Mouse (Mus musculus): Measurements from ENCODE around the gene Fubp3. TPM values are rescaled to one million over a fixed set of nuclear protein-coding genes. Genes with fewer than 3 reads are reported as not detected.

The Fubp3 gene
- polyA plus RNA-seq, 1 experiment, result 20.4 TPM

DNA sequence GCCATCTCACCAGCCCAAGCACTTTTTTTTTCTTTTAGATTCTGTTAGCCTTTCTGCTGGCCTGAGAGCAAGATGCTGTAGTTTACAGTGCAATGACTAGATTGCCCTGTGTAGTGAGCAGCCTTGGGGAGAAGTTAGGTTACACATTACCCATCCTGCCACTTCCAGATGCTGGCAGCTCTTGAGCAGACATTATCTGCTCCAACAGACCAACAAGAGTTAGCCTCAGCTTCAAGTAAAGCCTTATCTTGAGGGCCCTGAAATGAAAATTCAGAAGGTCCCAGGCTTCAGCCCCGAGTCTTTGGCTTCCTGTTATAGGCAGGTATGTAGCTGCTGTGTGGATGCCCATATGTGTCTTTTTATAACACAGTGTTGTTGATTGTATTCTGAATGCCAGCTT, 35.1 kb downstream of the Fubp3 start:
- Histone ChIP-seq H3K79me2 (ENCODE audit: control insufficient read depth, insufficient read depth) (no peaks in the 10 kb centered on the region), H3K4me3 (no peak overlapping the region), H3K36me3 (ENCODE audit: control insufficient read depth, insufficient read depth) (peaks cover 51% of the 10 kb centered on the region), H3K27me3 (ENCODE audit: control insufficient read depth, insufficient read depth, insufficient read length) (no peaks in the 10 kb centered on the region), H3ac (ENCODE audit: control insufficient read depth, insufficient read length) (no peak overlapping the region), H3K4me2 (ENCODE audit: low read depth) (no peak overlapping the region)
- TF ChIP-seq MAX (IDR thresholded peaks at IDR 0.05; ENCODE audit: low read depth) (no peak), E2F4 (IDR thresholded peaks at IDR 0.05; ENCODE audit: insufficient read depth) (no peak), USF1 (IDR thresholded peaks at IDR 0.05; ENCODE audit: low read depth) (no peak), POLR2A (IDR thresholded peaks at IDR 0.05; ENCODE audit: insufficient read length, low read depth) (no peak), TCF3 (IDR thresholded peaks at IDR 0.05; ENCODE audit: insufficient read length, low read depth) (no peak), SRF (IDR thresholded peaks at IDR 0.05; ENCODE audit: control insufficient read depth, insufficient read length, low read depth) (no peak), CEBPB (IDR thresholded peaks at IDR 0.05; ENCODE audit: insufficient read depth, poor library complexity, severe bottlenecking) (no peak), MYOD1 (IDR thresholded peaks at IDR 0.05; ENCODE audit: control insufficient read depth in 1 of 3, insufficient read length in 2 of 3, low read depth in 2 of 3) (no peak), REST (IDR thresholded peaks at IDR 0.05; ENCODE audit: insufficient read depth, insufficient read length) (no peak), MYOG (IDR thresholded peaks at IDR 0.05; ENCODE audit: control insufficient read depth in 1 of 3, insufficient read depth in 1 of 3, insufficient read length in 2 of 3, low read depth in 2 of 3) (no peak), TCF12 (IDR thresholded peaks at IDR 0.05; ENCODE audit: insufficient read depth, poor library complexity, severe bottlenecking) (no peak), POLR2AphosphoS2 (IDR thresholded peaks at IDR 0.05; ENCODE audit: insufficient read length, low read depth) (no peak)

DNA sequence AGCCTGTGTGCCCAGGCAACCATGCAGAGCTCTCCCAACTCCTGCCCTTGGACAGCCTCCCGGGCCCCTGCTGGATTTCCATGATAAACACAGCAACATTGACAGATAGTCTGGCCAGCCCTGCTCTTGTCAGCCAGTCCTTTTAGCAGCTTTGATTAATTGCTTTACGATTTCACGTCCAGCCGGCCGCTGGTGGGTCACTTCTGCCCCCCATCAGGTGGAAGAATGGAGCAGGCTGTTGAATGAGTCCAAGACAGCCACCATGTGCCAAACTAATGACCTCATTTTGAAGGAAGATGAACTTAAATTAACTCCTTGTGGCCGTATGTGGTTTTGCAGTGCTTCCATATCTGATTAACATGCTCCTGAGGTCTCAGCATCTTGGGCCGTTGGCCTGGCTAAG, 37.4 kb downstream of the Fubp3 start:
- Histone ChIP-seq H3ac (ENCODE audit: control insufficient read depth, insufficient read length) (no peak overlapping the region), H3K27me3 (ENCODE audit: control insufficient read depth, insufficient read depth, insufficient read length) (no peaks in the 10 kb centered on the region), H3K4me2 (ENCODE audit: low read depth) (no peak overlapping the region), H3K4me3 (no peak overlapping the region), H3K79me2 (ENCODE audit: control insufficient read depth, insufficient read depth) (no peaks in the 10 kb centered on the region), H3K36me3 (ENCODE audit: control insufficient read depth, insufficient read depth) (peaks cover 43% of the 10 kb centered on the region)
- no peak for TF ChIP-seq POLR2A (IDR thresholded peaks at IDR 0.05; ENCODE audit: insufficient read length, low read depth)
- no peak for TF ChIP-seq SRF (IDR thresholded peaks at IDR 0.05; ENCODE audit: control insufficient read depth, insufficient read length, low read depth)
- no peak for TF ChIP-seq E2F4 (IDR thresholded peaks at IDR 0.05; ENCODE audit: insufficient read depth)
- TF ChIP-seq REST (IDR thresholded peaks at IDR 0.05; ENCODE audit: insufficient read depth, insufficient read length), result no peak
- no peak for TF ChIP-seq CEBPB (IDR thresholded peaks at IDR 0.05; ENCODE audit: insufficient read depth, poor library complexity, severe bottlenecking)

DNA sequence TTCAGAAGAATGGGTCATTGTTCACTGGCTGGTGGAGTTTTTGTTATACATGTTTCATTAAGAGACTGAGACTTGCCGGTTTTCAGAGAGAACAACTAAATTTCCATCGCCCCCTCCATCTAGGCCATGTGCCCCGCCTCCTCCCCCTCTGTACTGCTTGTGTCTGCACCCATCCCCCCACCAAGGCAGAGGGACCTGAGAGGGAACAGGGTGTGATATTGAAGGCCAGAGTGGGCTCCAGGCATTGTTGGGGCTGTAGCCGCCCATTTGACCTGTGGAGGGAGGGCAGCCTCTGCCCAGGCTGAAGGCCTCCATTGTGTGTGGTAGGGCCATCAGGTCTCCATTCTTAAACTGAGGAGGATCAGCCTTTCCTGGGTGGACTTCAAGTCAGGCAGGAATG, 38.5 kb downstream of the Fubp3 start:
- Histone ChIP-seq H3K79me2 (ENCODE audit: control insufficient read depth, insufficient read depth) (no peaks in the 10 kb centered on the region), H3K4me3 (no peak overlapping the region), H3K4me2 (ENCODE audit: low read depth) (no peak overlapping the region), H3K36me3 (ENCODE audit: control insufficient read depth, insufficient read depth) (peaks cover 36% of the 10 kb centered on the region), H3ac (ENCODE audit: control insufficient read depth, insufficient read length) (no peak overlapping the region), H3K27me3 (ENCODE audit: control insufficient read depth, insufficient read depth, insufficient read length) (no peaks in the 10 kb centered on the region)
- no peak for TF ChIP-seq SRF (IDR thresholded peaks at IDR 0.05; ENCODE audit: control insufficient read depth, insufficient read length, low read depth)
- TF ChIP-seq MYOD1 (IDR thresholded peaks at IDR 0.05; ENCODE audit: control insufficient read depth in 1 of 3, insufficient read length in 2 of 3, low read depth in 2 of 3), result no peak

- H3ac ChIP-seq (ENCODE audit: control insufficient read depth, insufficient read length), result no peak overlapping the region
- no peak for TF ChIP-seq MAX (IDR thresholded peaks at IDR 0.05; ENCODE audit: low read depth)
- no peak for TF ChIP-seq MYOD1 (IDR thresholded peaks at IDR 0.05; ENCODE audit: control insufficient read depth in 1 of 3, insufficient read length in 2 of 3, low read depth in 2 of 3)
- TF ChIP-seq CEBPB (IDR thresholded peaks at IDR 0.05; ENCODE audit: insufficient read depth, poor library complexity, severe bottlenecking), result no peak
- TF ChIP-seq TCF3 (IDR thresholded peaks at IDR 0.05; ENCODE audit: insufficient read length, low read depth), result no peak
- H3K4me2 ChIP-seq (ENCODE audit: low read depth), result no peak overlapping the region
- peaks cover 33% of the 10 kb centered on the region for H3K36me3 ChIP-seq (ENCODE audit: control insufficient read depth, insufficient read depth)
- H3K4me3 ChIP-seq, result no peak overlapping the region
- H3K27me3 ChIP-seq (ENCODE audit: control insufficient read depth, insufficient read depth, insufficient read length), result no peaks in the 10 kb centered on the region
- no peaks in the 10 kb centered on the region for H3K79me2 ChIP-seq (ENCODE audit: control insufficient read depth, insufficient read depth)
Measured at GRCm38 (mm10) chr2:31611400-31611799, 38.9 kb downstream of the Fubp3 start.

GRCm38 (mm10) chr2:31612627-31613026, 40.2 kb downstream of the Fubp3 start:
- H3K79me2 ChIP-seq (ENCODE audit: control insufficient read depth, insufficient read depth), result no peaks in the 10 kb centered on the region
- no peak overlapping the region for H3ac ChIP-seq (ENCODE audit: control insufficient read depth, insufficient read length)
- H3K36me3 ChIP-seq (ENCODE audit: control insufficient read depth, insufficient read depth), result peaks cover 30% of the 10 kb centered on the region
- no peak overlapping the region for H3K4me2 ChIP-seq (ENCODE audit: low read depth)
- TF ChIP-seq POLR2AphosphoS2 (IDR thresholded peaks at IDR 0.05; ENCODE audit: insufficient read length, low read depth), result no peak
- TF ChIP-seq CEBPB (IDR thresholded peaks at IDR 0.05; ENCODE audit: insufficient read depth, poor library complexity, severe bottlenecking), result no peak
- no peak for TF ChIP-seq MYOG (IDR thresholded peaks at IDR 0.05; ENCODE audit: control insufficient read depth in 1 of 3, insufficient read depth in 1 of 3, insufficient read length in 2 of 3, low read depth in 2 of 3)
- TF ChIP-seq SRF (IDR thresholded peaks at IDR 0.05; ENCODE audit: control insufficient read depth, insufficient read length, low read depth), result no peak
- TF ChIP-seq E2F4 (IDR thresholded peaks at IDR 0.05; ENCODE audit: insufficient read depth), result no peak
- no peak for TF ChIP-seq USF1 (IDR thresholded peaks at IDR 0.05; ENCODE audit: low read depth)
- TF ChIP-seq POLR2A (IDR thresholded peaks at IDR 0.05; ENCODE audit: insufficient read length, low read depth), result no peak
- no peak for TF ChIP-seq MYOD1 (IDR thresholded peaks at IDR 0.05; ENCODE audit: control insufficient read depth in 1 of 3, insufficient read length in 2 of 3, low read depth in 2 of 3)
- TF ChIP-seq TCF3 (IDR thresholded peaks at IDR 0.05; ENCODE audit: insufficient read length, low read depth), result no peak
- TF ChIP-seq TCF12 (IDR thresholded peaks at IDR 0.05; ENCODE audit: insufficient read depth, poor library complexity, severe bottlenecking), result no peak
- H3K27me3 ChIP-seq (ENCODE audit: control insufficient read depth, insufficient read depth, insufficient read length), result no peaks in the 10 kb centered on the region
- H3K4me3 ChIP-seq, result no peak overlapping the region
